Mouse (Mus musculus): Measurements from ENCODE around the gene Hnrnpk. TPM values are rescaled to one million over a fixed set of nuclear protein-coding genes. Genes with fewer than 3 reads are reported as not detected.
"Not testable (repeated sequence)": the region's sequence is repeated elsewhere in the genome, so short reads cannot be mapped to it uniquely, and the experiment has no call there.

Gene Hnrnpk
- total RNA-seq (2015): 665 and 701 TPM in 2 replicates
- total RNA-seq (2017): 1,381 and 1,571 TPM in 2 replicates

DNA sequence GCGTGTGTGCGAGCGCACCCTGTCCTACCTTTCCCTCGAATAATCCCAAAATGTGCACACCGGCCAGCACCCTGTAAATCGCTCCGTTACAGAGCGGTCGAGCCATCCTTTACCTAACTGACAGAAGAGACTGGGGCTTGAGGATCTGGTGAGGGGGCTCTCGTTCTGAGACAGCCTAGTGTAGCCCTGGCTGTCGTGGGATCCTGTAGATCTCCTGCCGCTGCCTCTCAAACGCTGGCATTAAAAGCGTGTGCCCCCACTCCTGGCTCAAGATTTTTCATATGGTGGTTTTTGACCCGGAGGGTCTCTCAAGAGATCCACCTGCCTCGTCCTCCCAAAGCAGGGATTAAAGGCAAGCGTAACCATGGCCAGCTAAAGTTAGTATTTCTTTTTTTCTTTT lies at the start of gene Hnrnpk:
TSS of gene Hnrnpk (minus strand) at position 101 of the 400 bp plus-strand sequence.
- ATAC-seq (ENCODE audit: poor library complexity, severe bottlenecking): not testable (repeated sequence)

- ATAC-seq (ENCODE audit: poor library complexity, severe bottlenecking): no peak
These were observed 49.1 kb upstream of the Hnrnpk start for GRCm38 (mm10) chr13:58452246-58452645.

DNA sequence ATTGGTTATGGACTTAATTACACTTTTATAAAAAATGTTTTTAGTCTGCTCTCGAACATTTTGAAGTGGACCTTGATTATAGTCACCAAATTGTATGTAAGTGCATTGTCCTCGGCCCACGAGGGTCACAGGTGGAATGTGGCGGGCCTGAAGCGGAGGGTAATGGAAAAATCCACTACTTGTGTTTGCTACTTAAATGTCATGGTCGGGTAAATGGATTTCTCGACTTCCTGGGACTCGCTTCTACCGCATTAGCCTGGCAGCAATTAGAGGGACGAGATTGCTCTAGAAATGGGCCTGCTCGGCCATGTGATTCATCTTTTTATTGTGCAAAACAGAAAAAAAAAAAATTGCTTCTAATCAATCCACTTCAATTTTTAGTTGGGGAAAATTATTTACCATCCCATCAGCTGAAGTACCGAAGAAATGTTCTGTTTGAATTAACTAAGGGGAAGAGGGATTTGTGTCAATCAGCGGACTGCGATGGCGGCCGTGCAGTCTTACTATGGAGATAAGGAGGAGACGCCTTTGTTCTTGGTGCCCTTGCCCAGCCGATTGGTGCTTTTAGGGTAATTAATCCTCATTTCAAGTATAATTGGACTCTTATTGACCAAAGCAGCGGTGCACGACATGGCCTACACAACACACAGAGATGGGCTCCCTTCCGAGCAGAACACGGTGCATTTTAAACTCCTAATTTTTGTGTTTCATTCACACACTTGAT lies 47.5 kb upstream of the Hnrnpk start:
- no peak for ATAC-seq (ENCODE audit: poor library complexity, severe bottlenecking)

DNA sequence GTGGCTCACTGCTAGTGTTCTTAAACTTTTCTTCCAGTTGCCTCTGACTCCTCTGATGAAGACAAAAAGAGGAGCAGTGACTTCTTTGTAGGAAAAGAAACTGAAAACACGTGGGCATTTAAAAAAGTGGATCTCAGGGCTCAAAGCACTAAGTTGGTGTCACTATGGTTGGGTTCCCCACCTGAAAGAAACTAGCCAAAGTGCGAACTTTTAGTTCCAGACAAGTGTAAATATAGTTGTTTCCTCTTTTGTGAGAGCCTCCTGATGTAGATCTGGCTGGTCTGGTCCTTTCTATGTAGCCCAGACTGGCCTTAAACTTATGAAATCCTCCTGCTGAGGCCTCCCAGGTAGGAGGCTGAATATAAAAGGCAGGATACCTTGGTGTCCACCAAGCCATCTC lies 43.4 kb upstream of the Hnrnpk start:
- ATAC-seq (ENCODE audit: poor library complexity, severe bottlenecking): no peak

DNA sequence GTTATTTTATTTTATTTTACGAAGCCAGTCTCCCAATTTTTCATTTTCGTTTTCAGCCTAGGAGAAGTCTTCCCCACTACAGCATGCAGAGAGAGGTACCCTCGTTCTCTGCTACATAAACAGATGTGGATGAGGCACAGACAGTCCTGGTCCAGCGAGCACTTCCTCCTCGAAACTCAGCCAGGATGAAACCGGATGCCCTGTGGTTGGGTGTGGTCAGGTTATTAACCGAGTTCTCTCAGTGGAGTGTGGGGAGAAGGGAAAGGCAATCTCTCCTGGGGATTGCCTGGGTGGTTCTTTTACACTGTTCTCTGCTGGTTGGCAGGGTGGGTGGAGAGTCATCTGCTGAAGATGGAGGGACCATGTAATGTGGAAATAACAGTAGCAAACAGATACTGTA lies 40.6 kb upstream of the Hnrnpk start:
- ATAC-seq (ENCODE audit: poor library complexity, severe bottlenecking): peak; percentile 99

GRCm38 (mm10) chr13:58443326-58443725 lies 40.2 kb upstream of the Hnrnpk start:
- no peak for ATAC-seq (ENCODE audit: poor library complexity, severe bottlenecking)

DNA sequence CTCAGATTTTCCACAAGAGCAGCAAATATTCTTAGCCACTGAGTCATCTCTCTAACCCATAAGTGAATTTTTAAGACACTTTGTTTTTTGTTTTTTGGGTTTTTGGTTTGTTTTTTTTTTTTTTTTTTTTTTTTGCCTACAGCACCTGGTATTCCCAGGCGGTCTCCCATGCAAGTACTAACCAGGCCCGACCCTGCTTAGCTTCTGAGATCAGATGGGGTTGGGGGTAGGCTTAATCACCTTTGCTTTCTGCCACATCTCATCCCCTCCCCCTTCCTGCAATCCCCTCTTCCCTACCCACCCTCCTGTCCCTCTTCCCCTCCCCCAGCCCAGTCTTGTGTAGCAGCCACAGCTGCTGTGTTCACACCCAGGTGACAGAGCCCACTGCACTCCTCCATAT lies 36.6 kb upstream of the Hnrnpk start:
- ATAC-seq (ENCODE audit: poor library complexity, severe bottlenecking): no peak

GRCm38 (mm10) chr13:58423061-58423660 lies 20.0 kb upstream of the Hnrnpk start:
- ATAC-seq (ENCODE audit: poor library complexity, severe bottlenecking): no peak

DNA sequence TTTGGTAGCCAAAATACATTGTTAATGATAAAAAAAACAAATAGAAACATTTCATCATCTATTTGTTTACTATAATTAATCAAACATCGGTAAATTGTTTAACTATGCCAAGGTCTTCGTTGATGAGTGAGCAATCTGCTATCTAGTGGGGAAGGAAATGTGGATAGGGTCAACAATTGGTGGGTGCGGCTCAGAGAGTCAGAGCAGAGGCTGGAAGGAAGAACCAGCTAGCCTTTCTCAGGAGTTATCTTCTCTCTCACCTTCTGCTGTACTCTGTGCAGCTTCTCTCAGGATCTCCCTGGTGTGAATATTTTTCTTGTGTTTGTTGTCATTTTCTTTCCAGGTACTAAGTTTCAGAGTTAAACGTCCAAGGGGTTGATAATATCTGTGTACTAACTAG lies 19.1 kb upstream of the Hnrnpk start:
- ATAC-seq (ENCODE audit: poor library complexity, severe bottlenecking): no peak

DNA sequence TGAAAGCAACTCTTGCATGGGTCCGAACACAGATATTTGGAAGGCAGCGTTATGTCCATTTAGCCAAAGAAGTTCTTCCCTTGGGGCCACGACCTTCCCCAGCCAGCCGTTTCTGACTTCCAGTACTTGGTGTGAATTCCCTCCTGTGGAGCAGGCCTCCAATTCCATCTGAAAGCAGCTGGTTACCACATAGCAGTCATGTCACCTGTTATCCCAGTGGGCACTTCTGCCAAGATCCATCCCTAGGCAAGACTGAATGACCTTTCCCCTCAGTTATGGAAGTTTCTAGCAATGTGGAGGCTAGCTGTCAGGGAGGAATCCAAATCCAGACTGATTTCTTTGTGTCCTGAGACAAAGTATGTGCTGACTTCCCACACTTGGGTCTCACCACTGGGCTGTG lies 17.9 kb upstream of the Hnrnpk start:
- ATAC-seq (ENCODE audit: poor library complexity, severe bottlenecking): no peak

- no peak for ATAC-seq (ENCODE audit: poor library complexity, severe bottlenecking)
These were observed 16.1 kb upstream of the Hnrnpk start for GRCm38 (mm10) chr13:58419266-58419665.

- no peak for ATAC-seq (ENCODE audit: poor library complexity, severe bottlenecking)
These were observed 15.5 kb upstream of the Hnrnpk start for GRCm38 (mm10) chr13:58418656-58419055.

GRCm38 (mm10) chr13:58415838-58416237 lies 12.7 kb upstream of the Hnrnpk start:
- no peak for ATAC-seq (ENCODE audit: poor library complexity, severe bottlenecking)

- no peak for ATAC-seq (ENCODE audit: poor library complexity, severe bottlenecking)
These were observed 12.2 kb upstream of the Hnrnpk start for GRCm38 (mm10) chr13:58415374-58415773.

GRCm38 (mm10) chr13:58411073-58411472 lies 7.9 kb upstream of the Hnrnpk start:
- no peak for ATAC-seq (ENCODE audit: poor library complexity, severe bottlenecking)

DNA sequence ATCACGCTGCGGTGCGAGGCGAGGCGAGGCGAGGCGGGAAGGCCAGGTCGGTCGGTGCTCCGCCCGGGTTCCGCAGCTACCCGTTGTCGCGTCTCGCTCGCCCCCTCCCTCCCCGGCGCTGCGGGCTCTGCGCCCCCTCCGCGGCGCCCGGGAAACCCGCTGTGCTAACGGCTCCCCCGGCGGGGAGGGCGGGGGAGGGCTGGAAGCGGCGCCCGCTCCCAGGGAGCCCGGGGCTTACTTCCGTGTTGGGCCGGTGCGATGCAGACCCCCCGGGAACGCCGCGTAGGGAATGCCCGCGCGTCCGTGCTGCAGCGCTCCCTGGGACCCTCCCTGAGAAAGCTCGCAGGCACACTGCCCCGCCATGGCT lies 416 bp downstream of the Hnrnpk start:
- ATAC-seq (ENCODE audit: poor library complexity, severe bottlenecking): no peak

- ATAC-seq (ENCODE audit: poor library complexity, severe bottlenecking): peak; percentile 84
These were observed 970 bp downstream of the Hnrnpk start, which contains the start of gene Rmi1 for GRCm38 (mm10) chr13:58402003-58402743. Gene Rmi1, plus strand, starts transcription at chr13:58402248.

DNA sequence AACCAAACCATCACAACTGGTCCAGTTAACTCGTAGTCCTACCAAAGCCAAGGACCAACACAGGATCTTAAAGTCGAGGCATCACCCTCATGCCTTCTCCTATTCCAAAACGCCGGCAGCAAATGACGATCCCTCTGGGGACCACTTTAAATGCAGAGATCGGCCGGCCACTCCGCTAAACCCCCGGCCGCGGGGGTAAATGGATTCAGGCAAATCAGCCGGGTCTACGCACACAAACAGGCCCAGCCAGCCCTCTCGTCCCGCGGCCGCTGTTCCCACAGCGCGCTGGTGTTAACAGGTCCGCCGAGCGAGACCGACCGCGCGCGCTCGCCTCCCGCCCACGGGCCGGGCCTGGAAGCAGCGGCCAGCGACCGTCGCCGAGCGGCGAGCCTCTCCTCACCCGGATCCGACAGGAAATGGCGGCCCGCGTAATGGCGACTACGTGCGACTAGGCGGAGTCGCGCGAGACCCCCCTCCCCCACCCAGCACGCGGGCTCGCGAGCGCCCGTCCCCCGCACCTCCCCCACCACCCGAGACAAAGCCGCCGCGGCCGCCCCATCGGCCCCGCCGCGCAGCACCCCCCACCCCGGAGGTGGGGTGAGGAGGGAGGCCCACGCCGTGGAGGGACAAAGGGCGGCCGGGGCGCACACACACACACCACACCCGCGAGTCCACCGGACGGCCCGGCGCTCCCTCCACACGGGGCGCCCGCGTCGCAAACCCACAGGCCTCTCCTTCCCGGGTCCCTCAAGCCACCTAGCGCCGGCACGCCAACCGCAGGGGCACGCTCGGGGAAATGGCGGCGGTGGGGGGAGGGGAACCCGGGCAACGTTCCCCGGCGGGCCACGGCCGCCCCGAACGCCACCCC lies 1.8 kb downstream of the Hnrnpk start:
- peak; percentile 45 for ATAC-seq (ENCODE audit: poor library complexity, severe bottlenecking)

DNA sequence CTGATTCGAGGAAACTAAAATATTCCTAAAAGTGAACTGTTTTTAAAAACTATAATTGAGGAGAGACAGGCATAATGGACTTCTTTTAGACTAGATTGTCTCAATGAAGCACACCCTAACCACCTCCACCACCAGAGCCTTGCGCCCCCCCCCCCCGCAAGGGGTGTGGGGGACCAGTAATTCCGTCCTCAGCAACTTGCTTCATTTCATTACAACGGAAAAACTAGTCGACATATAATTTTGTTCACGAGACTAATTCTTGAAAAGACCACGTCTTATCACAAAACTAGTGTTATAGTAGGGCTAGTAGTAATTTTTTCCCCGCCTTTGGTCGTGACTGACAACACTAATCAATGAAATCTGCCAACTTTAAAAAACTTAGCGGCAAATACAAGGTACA lies 2.6 kb downstream of the Hnrnpk start:
- no peak for ATAC-seq (ENCODE audit: poor library complexity, severe bottlenecking)

DNA sequence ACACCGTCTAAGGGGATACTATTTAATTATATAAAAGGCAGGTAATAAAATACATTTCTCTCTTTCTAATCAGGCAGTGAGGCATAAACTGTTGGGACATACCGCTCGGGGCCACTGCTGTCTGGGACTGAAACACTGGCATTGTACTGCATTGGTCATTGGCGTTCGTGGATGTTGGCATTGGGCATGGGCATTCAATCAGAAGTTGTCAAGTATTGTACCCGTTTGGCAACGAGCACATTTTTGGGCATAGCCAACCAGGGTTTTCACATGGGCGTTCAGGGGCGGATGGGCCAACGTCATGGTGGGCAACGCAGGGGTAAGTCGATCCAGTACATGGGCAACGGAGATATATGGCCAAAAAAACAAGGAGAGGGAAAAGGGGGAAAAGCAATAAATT lies 5.5 kb downstream of the Hnrnpk start:
- ATAC-seq (ENCODE audit: poor library complexity, severe bottlenecking): no peak

- not testable (repeated sequence) for ATAC-seq (ENCODE audit: poor library complexity, severe bottlenecking)
These were observed 8.8 kb downstream of the Hnrnpk start for GRCm38 (mm10) chr13:58394392-58394791.
